Mouse (Mus musculus): Measurements from ENCODE around the gene Mrpl48. TPM values are rescaled to one million over a fixed set of nuclear protein-coding genes. Genes with fewer than 3 reads are reported as not detected.

Mrpl48 gene
- total RNA-seq (2012; rRNA removed), result 39.5 and 45.5 TPM in 2 replicates
- 10 to 100 TPM in 1 of 2 experiments, not detected in 1; 67.3 TPM for polyA plus RNA-seq (2012; ENCODE audit: insufficient read depth in 1 of 2, insufficient read length in 2 of 2, low read depth in 1 of 2, low replicate concordance in 2 of 2, missing spikeins in 1 of 2)

DNA sequence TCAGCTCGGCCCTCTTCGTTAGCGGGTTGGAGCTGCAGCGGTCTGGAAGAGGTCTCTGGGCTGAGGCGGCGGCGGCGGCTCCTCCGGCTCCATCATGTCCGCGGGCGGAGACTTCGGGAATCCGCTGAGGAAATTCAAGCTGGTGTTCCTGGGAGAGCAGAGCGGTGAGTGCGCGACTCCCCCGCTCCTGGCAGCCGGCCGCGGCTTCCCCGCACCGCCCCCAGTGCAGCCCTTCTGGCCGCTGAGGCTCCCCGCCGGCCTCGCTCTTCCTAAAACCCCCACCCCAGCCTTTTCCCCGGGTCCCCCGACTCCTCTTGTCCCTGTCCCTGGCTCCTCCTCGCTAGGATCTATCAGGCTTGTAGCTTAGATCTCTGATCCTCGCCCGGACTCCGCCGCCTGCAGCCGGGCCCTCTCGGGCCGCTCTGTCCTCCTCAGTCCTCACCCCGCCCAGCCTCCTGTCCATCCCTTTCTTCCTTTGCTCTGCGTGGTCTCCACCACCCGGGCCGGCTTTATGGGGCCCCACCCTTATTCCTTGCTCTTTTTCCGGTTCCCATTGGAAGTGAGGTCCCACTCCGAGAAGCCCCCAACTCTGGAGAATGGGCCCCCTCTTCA, at the start of gene Mrpl48:
TSS of gene Mrpl48 (minus strand) at position 172 of the 612 bp plus-strand sequence.
- H3K9me3 ChIP-seq (replicated peaks; ENCODE audit: insufficient read depth, low read length), result no peaks in the 10 kb centered on the region
- H3K4me1 ChIP-seq (ENCODE audit: control insufficient read depth in 1 of 2, insufficient read depth in 2 of 2, low read length in 2 of 2), result peaks cover 12 to 15% of the 10 kb centered on the region in 2 experiments
- DNase-seq (ENCODE audit: low read depth, low spot score), result peak; percentile 49
- TF ChIP-seq RCOR1 (IDR thresholded peaks at IDR 0.05; ENCODE audit: low read depth, low read length) (no peak), MAFK (IDR thresholded peaks at IDR 0.05; ENCODE audit: borderline replicate concordance, low read depth, low read length) (no peak), USF1 (IDR thresholded peaks at IDR 0.05; ENCODE audit: low read depth, low read length) (no peak), SIN3A (IDR thresholded peaks at IDR 0.05; ENCODE audit: low read length) (peak; percentile 47; the same call in 1 of the 2 replicates)
- H3K79me2 ChIP-seq (ENCODE audit: control insufficient read depth, insufficient read depth, low read length, poor library complexity), result peaks cover 29% of the 10 kb centered on the region
- peak within 1 kb of the TSS; percentile 65 to 90 for H3K4me3 ChIP-seq (ENCODE audit: control insufficient read depth in 1 of 2, insufficient read depth in 1 of 2, low read depth in 2 of 2, low read length in 2 of 2)
- H3K36me3 ChIP-seq (ENCODE audit: control insufficient read depth in 1 of 2, insufficient read depth in 2 of 2, low read length in 2 of 2), result peaks cover 0 to 24% of the 10 kb centered on the region in 2 experiments; a peak in 2 of 4 replicates
- peak within 1 kb of the TSS; percentile 73 for H3K9ac ChIP-seq (ENCODE audit: control insufficient read depth, low read depth, low read length, poor library complexity, severe bottlenecking)
- H3K27ac ChIP-seq (ENCODE audit: control insufficient read depth, low read depth, low read length), result peak within 1 kb of the TSS; percentile 56
- H3K27me3 ChIP-seq (ENCODE audit: control insufficient read depth in 1 of 2, insufficient read depth in 2 of 2, low read length in 2 of 2), result no peaks in the 10 kb centered on the region

- no peaks in the 10 kb centered on the region for H3K79me2 ChIP-seq (ENCODE audit: control insufficient read depth, insufficient read depth, low read length, poor library complexity)
- no peak overlapping the region for H3K9ac ChIP-seq (ENCODE audit: control insufficient read depth, low read depth, low read length, poor library complexity, severe bottlenecking)
- H3K27me3 ChIP-seq (ENCODE audit: control insufficient read depth in 1 of 2, insufficient read depth in 2 of 2, low read length in 2 of 2), result no peaks in the 10 kb centered on the region; a peak in 2 of 4 replicates
- TF ChIP-seq UBTF (IDR thresholded peaks at IDR 0.05; ENCODE audit: borderline replicate concordance, insufficient read depth, low read depth, low read length) (no peak), SIN3A (IDR thresholded peaks at IDR 0.05; ENCODE audit: low read length) (no peak), CTCF (IDR thresholded peaks at IDR 0.05 in 2 of 3, conservative IDR thresholded peaks at IDR 0.05 in 1 of 3; ENCODE audit: control insufficient read depth in 1 of 3, insufficient read depth in 1 of 3, low read depth in 2 of 3, low read length in 3 of 3, poor library complexity in 1 of 3, severe bottlenecking in 1 of 3) (no peak), ELF1 (IDR thresholded peaks at IDR 0.05; ENCODE audit: low read depth, low read length) (no peak), GABPA (IDR thresholded peaks at IDR 0.05; ENCODE audit: low read depth, low read length) (no peak), TAL1 (IDR thresholded peaks at IDR 0.05; ENCODE audit: low read length) (no peak), NELFE (IDR thresholded peaks at IDR 0.05; ENCODE audit: low read depth, low read length) (no peak), SMC3 (IDR thresholded peaks at IDR 0.05; ENCODE audit: low read depth, low read length) (no peak), TCF12 (IDR thresholded peaks at IDR 0.05; ENCODE audit: low read depth, low read length) (no peak), E2F4 (IDR thresholded peaks at IDR 0.05; ENCODE audit: borderline replicate concordance, low read depth, low read length) (no peak), ZNF384 (IDR thresholded peaks at IDR 0.05; ENCODE audit: low read depth, low read length) (no peak), USF1 (IDR thresholded peaks at IDR 0.05; ENCODE audit: low read depth, low read length) (no peak), ZMIZ1 (IDR thresholded peaks at IDR 0.05; ENCODE audit: low read depth, low read length) (no peak), GATA1 (IDR thresholded peaks at IDR 0.05; ENCODE audit: low read depth, low read length) (no peak), CHD1 (IDR thresholded peaks at IDR 0.05; ENCODE audit: low read depth, low read length) (no peak), MAFK (IDR thresholded peaks at IDR 0.05; ENCODE audit: borderline replicate concordance, low read depth, low read length) (no peak), NRF1 (IDR thresholded peaks at IDR 0.05; ENCODE audit: insufficient read depth, low read depth, low read length, poor library complexity, severe bottlenecking) (no peak)
- H3K9me3 ChIP-seq (replicated peaks; ENCODE audit: insufficient read depth, low read length), result no peaks in the 10 kb centered on the region
- no peak overlapping the region for H3K4me3 ChIP-seq (ENCODE audit: control insufficient read depth in 1 of 2, insufficient read depth in 1 of 2, low read depth in 2 of 2, low read length in 2 of 2)
- H3K4me1 ChIP-seq (ENCODE audit: control insufficient read depth in 1 of 2, insufficient read depth in 2 of 2, low read length in 2 of 2), result no peaks in the 10 kb centered on the region
- DNase-seq (ENCODE audit: low read depth, low spot score), result no peak
- H3K36me3 ChIP-seq (ENCODE audit: control insufficient read depth in 1 of 2, insufficient read depth in 2 of 2, low read length in 2 of 2), result no peaks in the 10 kb centered on the region
- H3K27ac ChIP-seq (ENCODE audit: control insufficient read depth, low read depth, low read length), result no peak overlapping the region
These were observed 48.6 kb upstream of the Mrpl48 start for GRCm38 (mm10) chr7:100656739-100657138.
